Mouse (Mus musculus): ENCODE results near the gene Slc35f6.
"Not testable (repeated sequence)": the region's sequence is repeated elsewhere in the genome, so short reads cannot be mapped to it uniquely, and the experiment has no call there.

The Slc35f6 gene

DNA sequence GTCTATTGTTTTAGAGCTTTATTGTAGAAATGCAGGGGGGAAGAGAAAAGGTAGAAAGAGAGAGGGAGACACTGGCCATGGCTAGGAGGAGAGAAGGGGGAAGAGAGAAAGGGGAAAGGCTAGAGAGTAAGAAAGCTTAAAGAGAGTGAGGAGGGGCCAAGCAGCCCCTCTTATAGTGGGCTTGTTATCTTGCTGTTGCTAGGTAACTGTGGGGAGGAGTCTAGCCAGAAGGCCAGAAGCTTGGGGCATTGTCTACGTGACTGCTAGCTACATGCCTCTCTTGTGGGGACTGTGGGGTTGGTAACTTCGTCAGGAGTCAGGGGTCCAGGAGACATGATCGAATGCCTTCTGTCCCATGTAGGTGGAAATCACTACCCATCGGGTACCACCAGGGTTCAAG, 53.6 kb downstream of the Slc35f6 start:
- DNase-seq (ENCODE audit: low spot score): not testable (repeated sequence)

DNA sequence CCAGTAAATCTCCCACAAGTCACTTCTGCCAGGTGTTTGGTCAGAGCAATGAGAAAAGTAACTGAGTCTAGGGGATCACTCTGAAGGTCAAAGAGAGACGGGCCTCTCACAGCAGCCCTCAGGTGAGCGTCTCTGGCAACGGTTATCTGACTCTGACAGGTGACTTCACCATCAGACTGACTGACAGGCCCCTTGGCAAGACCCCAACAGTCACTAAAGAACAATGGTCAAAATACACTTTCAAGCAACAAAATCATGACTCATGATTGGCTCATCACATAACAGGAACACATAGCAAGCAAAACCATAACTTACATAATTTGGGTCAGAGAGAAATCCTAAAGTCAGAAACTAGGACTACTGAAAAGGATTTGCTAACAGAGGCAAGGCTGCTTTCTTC, 54.1 kb downstream of the Slc35f6 start:
- DNase-seq (ENCODE audit: low spot score): no peak

Data from lung, postnatal 25 days (tissue).